Mouse (Mus musculus): ENCODE results near the gene Hephl1. TPM values are rescaled to one million over a fixed set of nuclear protein-coding genes. Genes with fewer than 3 reads are reported as not detected.

Gene Hephl1
- polyA plus RNA-seq, 1 experiment from 2014 or later: not detected

DNA sequence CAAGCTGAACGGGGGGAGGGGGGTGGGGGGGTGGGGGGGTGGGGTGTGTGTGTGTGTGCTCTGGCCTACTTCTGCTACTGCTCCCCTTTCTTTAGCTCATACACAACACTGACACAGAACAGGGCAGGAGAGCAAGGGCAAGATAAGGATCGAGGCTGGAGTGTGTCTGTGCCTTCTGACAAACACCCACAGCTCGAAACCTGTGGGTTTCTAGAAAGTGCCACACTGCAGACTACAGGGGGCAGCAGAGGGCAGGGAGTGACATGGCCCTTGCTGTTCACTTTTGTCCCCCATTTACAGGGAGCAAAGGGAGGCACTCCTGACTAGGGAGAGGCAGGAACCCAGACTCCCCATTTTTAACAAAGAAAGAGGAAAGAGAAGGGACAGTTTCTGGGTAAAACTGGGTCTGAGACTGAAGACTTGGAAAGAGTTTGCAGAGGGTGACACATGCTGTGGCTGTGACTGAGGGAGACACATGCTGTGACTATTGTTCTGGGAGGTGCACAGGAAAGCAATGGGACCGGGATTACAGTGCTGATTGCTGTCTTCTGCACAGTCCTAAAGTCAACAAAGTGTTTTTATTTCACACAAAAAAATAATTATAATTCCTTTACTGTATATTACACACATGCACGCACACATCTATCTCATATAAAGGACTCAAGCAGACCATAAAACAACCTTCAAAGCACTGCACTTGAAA is 82.7 kb downstream of the Hephl1 start:
- peak; percentile 50; the same call in 1 of the 2 replicates for ATAC-seq (ENCODE audit: low FRiP score, low TSS enrichment)
- 63% methylated on average over 5 of the region's 5 CpGs for WGBS

GRCm38 (mm10) chr9:15027725-15028124 is 84.2 kb downstream of the Hephl1 start:
- Histone ChIP-seq H3K4me1 (ENCODE audit: insufficient read depth, low read length) (no peaks in the 10 kb centered on the region; the same call in 1 of the 2 replicates), H3K4me3 (ENCODE audit: low read length) (no peak overlapping the region), H3K27me3 (ENCODE audit: insufficient read depth, low read length) (no peaks in the 10 kb centered on the region), H3K4me2 (replicated peaks; ENCODE audit: low read depth, low read length) (no peak overlapping the region), H3K27ac (ENCODE audit: low read length) (no peak overlapping the region), H3K36me3 (ENCODE audit: insufficient read depth, low read length) (0 out of 2 replicates have a peak, but pooled peaks cover 5% of the 10 kb centered on the region), H3K9me3 (ENCODE audit: low read length) (peaks cover 5% of the 10 kb centered on the region; the same call in 1 of the 2 replicates), H3K9ac (replicated peaks; ENCODE audit: low read length) (no peak overlapping the region)
- no peak for ATAC-seq (ENCODE audit: low FRiP score, low TSS enrichment)
- 68% methylated on average over 3 of the region's 3 CpGs for WGBS

More for the DNA sequence above, 82.7 kb downstream of the Hephl1 start:
- H3K4me2 ChIP-seq (replicated peaks; ENCODE audit: low read depth, low read length): no peak overlapping the region
- H3K9me3 ChIP-seq (ENCODE audit: low read length): peaks cover 5% of the 10 kb centered on the region; the same call in 1 of the 2 replicates
- H3K27me3 ChIP-seq (ENCODE audit: insufficient read depth, low read length): no peaks in the 10 kb centered on the region
- peaks cover 1% of the 10 kb centered on the region; the same call in 1 of the 2 replicates for H3K4me1 ChIP-seq (ENCODE audit: insufficient read depth, low read length)
- H3K4me3 ChIP-seq (ENCODE audit: low read length): no peak overlapping the region
- H3K9ac ChIP-seq (replicated peaks; ENCODE audit: low read length): no peak overlapping the region
- H3K27ac ChIP-seq (ENCODE audit: low read length): no peak overlapping the region
- 0 out of 2 replicates have a peak, but pooled peaks cover 5% of the 10 kb centered on the region for H3K36me3 ChIP-seq (ENCODE audit: insufficient read depth, low read length)

GRCm38 (mm10) chr9:15023049-15023448 is 88.9 kb downstream of the Hephl1 start:
- Histone ChIP-seq H3K4me1 (ENCODE audit: insufficient read depth, low read length) (no peaks in the 10 kb centered on the region), H3K27me3 (ENCODE audit: insufficient read depth, low read length) (no peaks in the 10 kb centered on the region), H3K9me3 (ENCODE audit: low read length) (peaks cover 5% of the 10 kb centered on the region; the same call in 1 of the 2 replicates), H3K36me3 (ENCODE audit: insufficient read depth, low read length) (peaks cover 12% of the 10 kb centered on the region; the same call in 1 of the 2 replicates), H3K27ac (ENCODE audit: low read length) (no peak overlapping the region), H3K4me3 (ENCODE audit: low read length) (no peak overlapping the region), H3K4me2 (replicated peaks; ENCODE audit: low read depth, low read length) (no peak overlapping the region), H3K9ac (replicated peaks; ENCODE audit: low read length) (no peak overlapping the region)
- WGBS: 89% methylated on average over 1 of the region's 1 CpGs
- no peak for ATAC-seq (ENCODE audit: low FRiP score, low TSS enrichment)

DNA sequence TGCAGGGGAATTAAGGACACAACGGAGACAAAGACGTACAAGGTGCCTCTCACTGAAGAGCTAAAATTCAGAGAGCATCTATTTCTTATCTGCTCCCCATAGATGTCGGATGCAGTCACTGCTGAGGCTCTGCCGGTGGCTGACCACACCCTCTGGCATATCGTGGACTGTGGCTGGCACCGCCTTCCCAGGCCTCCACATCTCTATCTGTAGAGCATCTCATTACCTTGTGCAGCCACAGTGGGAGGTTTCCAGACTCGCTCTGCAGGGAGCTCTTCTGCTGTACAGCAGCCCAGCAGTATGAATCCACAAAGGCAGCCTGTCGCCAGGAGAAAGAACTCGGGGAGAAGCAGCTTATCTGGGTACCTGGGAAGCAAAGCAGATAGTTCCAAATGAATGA is 90.8 kb downstream of the Hephl1 start:
- ATAC-seq (ENCODE audit: low FRiP score, low TSS enrichment): no peak
- Histone ChIP-seq H3K4me1 (ENCODE audit: insufficient read depth, low read length) (no peaks in the 10 kb centered on the region), H3K9me3 (ENCODE audit: low read length) (peaks cover 2% of the 10 kb centered on the region; the same call in 1 of the 2 replicates), H3K4me2 (replicated peaks; ENCODE audit: low read depth, low read length) (no peak overlapping the region), H3K4me3 (ENCODE audit: low read length) (no peak overlapping the region), H3K36me3 (ENCODE audit: insufficient read depth, low read length) (peaks cover 10% of the 10 kb centered on the region; the same call in 1 of the 2 replicates), H3K9ac (replicated peaks; ENCODE audit: low read length) (no peak overlapping the region), H3K27ac (ENCODE audit: low read length) (no peak overlapping the region), H3K27me3 (ENCODE audit: insufficient read depth, low read length) (no peaks in the 10 kb centered on the region)
- 85% methylated on average over 9 of the region's 9 CpGs for WGBS

DNA sequence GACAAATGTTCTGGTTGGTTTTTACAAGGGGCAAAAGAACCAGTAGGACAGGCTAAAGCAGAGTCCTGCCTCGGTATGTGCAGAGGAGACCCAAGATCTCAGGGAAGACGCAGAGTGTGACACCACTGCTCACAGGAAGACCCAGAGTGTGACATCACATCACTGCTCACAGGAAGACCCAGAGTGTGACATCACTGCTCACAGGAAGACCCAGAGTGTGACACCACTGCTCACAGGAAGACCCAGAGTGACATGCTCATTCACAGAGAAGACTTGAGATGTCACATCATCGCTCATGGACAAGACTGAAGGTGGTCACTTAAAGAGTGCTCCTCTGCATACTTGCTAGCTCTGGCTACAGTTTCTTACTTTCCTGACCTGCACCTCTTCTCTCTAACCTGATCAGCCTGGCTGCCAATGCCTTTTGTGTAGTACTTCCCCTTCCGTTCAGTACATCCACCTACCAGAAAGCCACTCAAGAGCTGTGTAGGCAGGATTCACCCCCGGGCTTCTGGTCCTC is 91.3 kb downstream of the Hephl1 start:
- WGBS: 92% methylated on average over 5 of the region's 5 CpGs
- no peak overlapping the region for H3K4me2 ChIP-seq (replicated peaks; ENCODE audit: low read depth, low read length)
- H3K4me1 ChIP-seq (ENCODE audit: insufficient read depth, low read length): no peaks in the 10 kb centered on the region
- H3K27ac ChIP-seq (ENCODE audit: low read length): no peak overlapping the region
- peaks cover 7% of the 10 kb centered on the region; the same call in 1 of the 2 replicates for H3K36me3 ChIP-seq (ENCODE audit: insufficient read depth, low read length)
- no peak overlapping the region for H3K9ac ChIP-seq (replicated peaks; ENCODE audit: low read length)
- ATAC-seq (ENCODE audit: low FRiP score, low TSS enrichment): no peak
- H3K9me3 ChIP-seq (ENCODE audit: low read length): no peaks in the 10 kb centered on the region
- H3K4me3 ChIP-seq (ENCODE audit: low read length): no peak overlapping the region
- no peaks in the 10 kb centered on the region for H3K27me3 ChIP-seq (ENCODE audit: insufficient read depth, low read length)

- Histone ChIP-seq H3K9me3 (ENCODE audit: low read length) (no peaks in the 10 kb centered on the region), H3K27me3 (ENCODE audit: insufficient read depth, low read length) (no peaks in the 10 kb centered on the region), H3K27ac (ENCODE audit: low read length) (no peak overlapping the region), H3K9ac (replicated peaks; ENCODE audit: low read length) (no peak overlapping the region), H3K4me3 (ENCODE audit: low read length) (no peak overlapping the region), H3K36me3 (ENCODE audit: insufficient read depth, low read length) (peaks cover 7% of the 10 kb centered on the region; the same call in 1 of the 2 replicates), H3K4me2 (replicated peaks; ENCODE audit: low read depth, low read length) (no peak overlapping the region), H3K4me1 (ENCODE audit: insufficient read depth, low read length) (no peaks in the 10 kb centered on the region)
- WGBS: 77% methylated on average over 5 of the region's 5 CpGs
- ATAC-seq (ENCODE audit: low FRiP score, low TSS enrichment): no peak
Measured at GRCm38 (mm10) chr9:15018756-15019131, 93.2 kb downstream of the Hephl1 start.

DNA sequence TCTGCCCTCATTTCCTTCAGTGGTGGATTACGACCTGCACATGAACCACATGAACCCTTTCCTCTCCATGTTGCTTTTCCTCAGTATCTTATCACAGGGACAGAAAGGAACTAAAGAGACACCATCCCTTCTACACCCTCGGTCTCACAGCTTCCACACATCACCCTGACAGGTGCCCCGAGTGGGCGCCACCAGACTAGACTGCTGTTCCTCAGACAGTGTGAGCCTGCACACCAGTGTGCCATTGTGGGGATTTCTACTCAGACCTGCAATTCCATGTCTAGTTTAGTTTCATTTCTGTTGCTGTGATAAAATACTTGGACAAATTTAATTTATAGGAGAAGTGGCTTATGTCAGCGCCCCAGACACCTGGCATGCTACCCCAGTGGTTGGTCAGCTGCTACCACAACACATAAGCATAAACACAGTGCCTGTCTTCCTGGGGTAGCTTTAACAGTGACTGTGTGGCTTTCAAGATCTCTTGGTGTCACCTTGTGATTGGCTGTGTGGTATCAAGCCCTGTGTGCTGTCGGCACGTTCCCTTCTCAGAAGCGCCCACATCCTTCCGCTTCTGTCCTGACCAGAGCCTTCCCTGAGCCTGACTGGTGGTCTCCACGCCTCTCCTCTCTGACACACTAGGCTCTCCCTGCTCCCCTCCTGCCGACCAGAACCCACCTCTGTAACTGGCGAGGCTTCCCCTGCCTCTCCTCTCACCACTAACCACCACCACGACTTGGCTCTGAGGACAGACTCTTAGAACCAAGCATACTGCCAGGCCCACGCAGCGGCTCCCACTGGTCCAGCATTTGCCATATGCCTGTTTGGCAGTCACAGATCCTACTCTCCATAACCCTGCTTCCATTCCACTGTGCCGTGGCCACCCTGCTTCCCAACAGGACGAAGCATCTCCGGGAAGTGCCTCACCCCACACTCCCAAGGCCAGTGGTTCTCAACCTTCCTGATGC is 93.8 kb downstream of the Hephl1 start:
- 89% methylated on average over 18 of the region's 18 CpGs for WGBS
- Histone ChIP-seq H3K4me3 (ENCODE audit: low read length) (no peak overlapping the region), H3K4me2 (replicated peaks; ENCODE audit: low read depth, low read length) (no peak overlapping the region), H3K27me3 (ENCODE audit: insufficient read depth, low read length) (no peaks in the 10 kb centered on the region), H3K9me3 (ENCODE audit: low read length) (no peaks in the 10 kb centered on the region), H3K36me3 (ENCODE audit: insufficient read depth, low read length) (peaks cover 7% of the 10 kb centered on the region; the same call in 1 of the 2 replicates), H3K27ac (ENCODE audit: low read length) (no peak overlapping the region), H3K4me1 (ENCODE audit: insufficient read depth, low read length) (no peaks in the 10 kb centered on the region), H3K9ac (replicated peaks; ENCODE audit: low read length) (no peak overlapping the region)
- no peak for ATAC-seq (ENCODE audit: low FRiP score, low TSS enrichment)

- Histone ChIP-seq H3K9me3 (ENCODE audit: low read length) (no peaks in the 10 kb centered on the region), H3K36me3 (ENCODE audit: insufficient read depth, low read length) (peaks cover 6% of the 10 kb centered on the region; the same call in 1 of the 2 replicates), H3K9ac (replicated peaks; ENCODE audit: low read length) (no peak overlapping the region), H3K27me3 (ENCODE audit: insufficient read depth, low read length) (no peaks in the 10 kb centered on the region), H3K27ac (ENCODE audit: low read length) (no peak overlapping the region), H3K4me2 (replicated peaks; ENCODE audit: low read depth, low read length) (no peak overlapping the region), H3K4me1 (ENCODE audit: insufficient read depth, low read length) (no peaks in the 10 kb centered on the region), H3K4me3 (ENCODE audit: low read length) (no peak overlapping the region)
- 57% methylated on average over 7 of the region's 7 CpGs for WGBS
- no peak for ATAC-seq (ENCODE audit: low FRiP score, low TSS enrichment)
Measured at GRCm38 (mm10) chr9:15015223-15015956, 96.5 kb downstream of the Hephl1 start.

GRCm38 (mm10) chr9:15007566-15007965 is 104.3 kb downstream of the Hephl1 start:
- H3K9ac ChIP-seq (replicated peaks; ENCODE audit: low read length): no peak overlapping the region
- H3K36me3 ChIP-seq (ENCODE audit: insufficient read depth, low read length): peaks cover 9% of the 10 kb centered on the region

More at GRCm38 (mm10) chr9:15007566-15007965, 104.3 kb downstream of the Hephl1 start:
- H3K4me3 ChIP-seq (ENCODE audit: low read length): no peak overlapping the region
- no peak overlapping the region for H3K27ac ChIP-seq (ENCODE audit: low read length)
- H3K27me3 ChIP-seq (ENCODE audit: insufficient read depth, low read length): no peaks in the 10 kb centered on the region
- 58% methylated on average over 14 of the region's 14 CpGs for WGBS
- no peaks in the 10 kb centered on the region for H3K9me3 ChIP-seq (ENCODE audit: low read length)
- H3K4me1 ChIP-seq (ENCODE audit: insufficient read depth, low read length): no peaks in the 10 kb centered on the region
- ATAC-seq (ENCODE audit: low FRiP score, low TSS enrichment): no peak
- no peak overlapping the region for H3K4me2 ChIP-seq (replicated peaks; ENCODE audit: low read depth, low read length)

Measured in kidney, embryonic 16.5 days (tissue).